Comparison of ENCODE assay signal across 9 mouse cellular contexts in genomic region chr1:130462084-130462861, GRCm38 (mm10). TPM values are rescaled to one million over a fixed set of nuclear protein-coding genes. Genes with fewer than 3 reads are reported as not detected.
DNase-seq lines count a peak whose midpoint lies in the region; ATAC-seq lines count a peak whose summit lies in the region.
"Had no signal": no experiment of that assay in that cellular context is flagged by ENCODE, and none has a peak within 500 bp of the region (broad histone marks: within the 10 kb centered on the region; RNA-seq: fewer than 3 reads in every experiment).

Gene Cd55, minus strand, starts transcription at chr1:130462744.

- no peaks in the 10 kb centered on the region for H3K9me3 ChIP-seq in heart, embryonic 13.5 days
- H3K9me3 ChIP-seq in liver, embryonic 12.5 days (replicated peaks): no peaks in the 10 kb centered on the region
- no peaks in the 10 kb centered on the region for H3K9me3 ChIP-seq in stomach, embryonic 16.5 days (replicated peaks; ENCODE audit: control insufficient read depth, low read length)

- H3K4me1 ChIP-seq in brown adipose tissue, adult 24 weeks (ENCODE audit: control insufficient read depth, insufficient read depth, insufficient read length, low read length): peaks cover 3% of the 10 kb centered on the region; the same call in 1 of the 2 replicates
- peaks cover 5% of the 10 kb centered on the region for H3K4me1 ChIP-seq in heart, embryonic 13.5 days
- H3K4me1 ChIP-seq in liver, embryonic 12.5 days: peaks cover 19% of the 10 kb centered on the region
- peaks cover 5% of the 10 kb centered on the region for H3K4me1 ChIP-seq in stomach, embryonic 16.5 days (ENCODE audit: control insufficient read depth, insufficient read depth, low read length)

- WGBS in heart, embryonic 13.5 days: under 1% methylated on average over 45 of the region's 45 CpGs
- whole genome bisulfite sequencing in liver, embryonic 12.5 days (ENCODE audit: insufficient replicate concordance): under 1% methylated on average over 44 of the region's 45 CpGs
- WGBS in stomach, embryonic 16.5 days: under 1% methylated on average over 45 of the region's 45 CpGs

- peak within 1 kb of the TSS; percentile 92 for H3K4me3 ChIP-seq in brown adipose tissue, adult 24 weeks (ENCODE audit: insufficient read depth, low read depth, low read length)
- H3K4me3 ChIP-seq in heart, embryonic 13.5 days: peak within 1 kb of the TSS; percentile 81
- peak within 1 kb of the TSS; percentile 69 for H3K4me3 ChIP-seq in liver, embryonic 12.5 days
- H3K4me3 ChIP-seq in stomach, embryonic 16.5 days (replicated peaks; ENCODE audit: low read length): peak within 1 kb of the TSS; percentile 81

- H3K4me2 ChIP-seq in heart, embryonic 13.5 days: peak within 1 kb of the TSS; percentile 93
- peak within 1 kb of the TSS; percentile 76 for H3K4me2 ChIP-seq in liver, embryonic 12.5 days
- peak within 1 kb of the TSS; percentile 66 for H3K4me2 ChIP-seq in stomach, embryonic 16.5 days (ENCODE audit: low read depth, low read length)

- peak; percentile 82 for ATAC-seq in heart, embryonic 13.5 days (ENCODE audit: extremely low read depth, insufficient number of reproducible peaks, low FRiP score, low TSS enrichment)
- peak; percentile 97 for ATAC-seq in liver, embryonic 12.5 days
- ATAC-seq in stomach, embryonic 16.5 days (ENCODE audit: insufficient read depth, low FRiP score): peak; percentile 91

- no peaks in the 10 kb centered on the region for H3K27me3 ChIP-seq in heart, embryonic 13.5 days (replicated peaks)
- H3K27me3 ChIP-seq in liver, embryonic 12.5 days (replicated peaks): no peaks in the 10 kb centered on the region
- H3K27me3 ChIP-seq in stomach, embryonic 16.5 days (ENCODE audit: control insufficient read depth, insufficient read depth, low read length): no peaks in the 10 kb centered on the region

- H3K36me3 ChIP-seq in heart, embryonic 13.5 days: no peaks in the 10 kb centered on the region
- H3K36me3 ChIP-seq in liver, embryonic 12.5 days: peaks cover 12% of the 10 kb centered on the region
- H3K36me3 ChIP-seq in stomach, embryonic 16.5 days (ENCODE audit: control insufficient read depth, insufficient read depth, low read length): no peaks in the 10 kb centered on the region

- H3K27ac ChIP-seq in brown adipose tissue, adult 24 weeks (replicated peaks; ENCODE audit: low read depth, low read length): peak within 1 kb of the TSS; percentile 63; the same call in 1 of the 2 replicates
- peak within 1 kb of the TSS; percentile 32; the same call in 1 of the 2 replicates for H3K27ac ChIP-seq in heart, embryonic 13.5 days (replicated peaks)
- peak within 1 kb of the TSS; percentile 86 for H3K27ac ChIP-seq in liver, embryonic 12.5 days
- peak within 1 kb of the TSS; percentile 83 for H3K27ac ChIP-seq in stomach, embryonic 16.5 days (ENCODE audit: low read length)
- H3K27ac ChIP-seq: macrophage had no signal

- peak; percentile 85 for DNase-seq in CD4-positive helper T cell, adult 2 months (ENCODE audit: low read depth, low spot score)
- peak; percentile 37 for DNase-seq in fat pad, adult 2 months (ENCODE audit: extremely low read depth, low read depth, low spot score)
- DNase-seq in kidney, postnatal 10 days: peak; percentile 93
- DNase-seq in neural tube, embryonic 10.5 days (ENCODE audit: extremely low spot score, low spot score): peak; percentile 92

- H3K9ac ChIP-seq in heart, embryonic 13.5 days: peak within 1 kb of the TSS; percentile 84
- H3K9ac ChIP-seq in liver, embryonic 12.5 days: peak within 1 kb of the TSS; percentile 79
- peak within 1 kb of the TSS; percentile 82 for H3K9ac ChIP-seq in stomach, embryonic 16.5 days (ENCODE audit: low read length)

RNA-seq across cellular contexts. Expression of gene Cd55, which starts in this region (rescaled TPM):
- 12.9 and 17.5 TPM in 2 replicates for polyA plus RNA-seq in brown adipose tissue, adult 24 weeks (2012; ENCODE audit: insufficient read depth, insufficient read length, missing spikeins)
- 11.1 and 13.6 TPM in 2 replicates for polyA plus RNA-seq in heart, embryonic 13.5 days (2015; fragmentation: Nextera tagmentation; extraction: Ambion mirVana)
- polyA plus RNA-seq in liver, embryonic 12.5 days (2016; fragmentation: Nextera tagmentation; extraction: Ambion mirVana): 23.7 and 26.2 TPM in 2 replicates
- polyA plus RNA-seq in stomach, embryonic 16.5 days (2015; fragmentation: Nextera tagmentation; extraction: Ambion mirVana): 53.9 and 55.3 TPM in 2 replicates

Comparison
In these comparisons a context has a peak if more than half of its experiments do, and no peak if none do; other contexts are left out.
1. Peak in every context shown above with its lines: DNase-seq, ATAC-seq, H3K4me3 ChIP-seq and H3K27ac ChIP-seq.
2. DNase-seq: peak in every context shown above with its lines; median percentile 93 in kidney, postnatal 10 days; 92 in neural tube, embryonic 10.5 days; 85 in CD4-positive helper T cell, adult 2 months; 37 in fat pad, adult 2 months.
3. H3K27ac ChIP-seq: peak in every context shown above with its lines; median percentile 86 in liver, embryonic 12.5 days; 83 in stomach, embryonic 16.5 days; 63 in brown adipose tissue, adult 24 weeks; 32 in heart, embryonic 13.5 days.